Mouse (Mus musculus) small intestine, adult 2 months (tissue): ENCODE data around the gene Cyp2a22. TPM values are rescaled to one million over a fixed set of nuclear protein-coding genes. Genes with fewer than 3 reads are reported as not detected.
"Not testable (repeated sequence)": the region's sequence is repeated elsewhere in the genome, so short reads cannot be mapped to it uniquely, and the experiment has no call there.

Source experiments
- H3K27ac ChIP-seq: fragments of 200-500 bp; 2 replicates; pipeline ENCODE4 v1.5.1; 2012; ENCODE audit warnings: low read depth, low read length, control low read depth, inconsistent platforms; ENCODE audit not compliant: insufficient read depth
- H3K27me3 ChIP-seq: fragments of 200-500 bp; 2 replicates; pipeline ENCODE4 v1.6.1; 2012; ENCODE audit warnings: mild to moderate bottlenecking, moderate library complexity, low read length, inconsistent platforms; ENCODE audit not compliant: control insufficient read depth, insufficient read depth
- H3K36me3 ChIP-seq: fragments of 200-500 bp; 2 replicates; pipeline ENCODE4 v1.6.1; 2012; ENCODE audit warnings: mild to moderate bottlenecking, low read length, control low read depth, inconsistent platforms; ENCODE audit not compliant: control insufficient read depth, insufficient read depth
- H3K4me1 ChIP-seq: fragments of 200-500 bp; 2 replicates; pipeline ENCODE4 v1.6.1; 2012; ENCODE audit warnings: low read length, inconsistent platforms, mixed read lengths; ENCODE audit not compliant: control insufficient read depth, insufficient read depth, insufficient read length
- H3K4me3 ChIP-seq: fragments of 200-500 bp; 2 replicates; pipeline ENCODE4 v1.5.1; 2012; ENCODE audit warnings: low read depth, mild to moderate bottlenecking, control low read depth, inconsistent platforms, low read length, moderate library complexity
- CTCF ChIP-seq: fragments of 200-500 bp; IDR thresholded peaks from 2 replicates; pipeline ENCODE4 v1.5.1; 2012; ENCODE audit warnings: low read depth, mild to moderate bottlenecking, control low read depth, inconsistent platforms, low read length, moderate library complexity, mixed read lengths; ENCODE audit not compliant: insufficient replicate concordance, insufficient read length; ENCODE audit errors: extremely low read depth
- POLR2A ChIP-seq: fragments of 200-500 bp; IDR thresholded peaks from 2 replicates; pipeline ENCODE4 v1.6.1; 2012; ENCODE audit warnings: low read depth, mild to moderate bottlenecking, control low read depth, inconsistent platforms, low read length, moderate library complexity
- WGBS: fragments of 180-500 bp; shearing (Covaris S2); methylation state at CpG from one replicate; pipeline ENCODE4 v1.1.7; 2018; 5-methylcytosine and 5-hydroxymethylcytosine counted together
- polyA plus RNA-seq: library from polyadenylated mRNA; depleted of rRNA; stranded (reverse); fragments of >200 nt; gene quantifications from 2 replicates; pipeline ENCODE4 v1.2.3, GENCODE M21; 2012; rRNA removed

Cyp2a22 gene
- polyA plus RNA-seq: not detected in 2 replicates

DNA sequence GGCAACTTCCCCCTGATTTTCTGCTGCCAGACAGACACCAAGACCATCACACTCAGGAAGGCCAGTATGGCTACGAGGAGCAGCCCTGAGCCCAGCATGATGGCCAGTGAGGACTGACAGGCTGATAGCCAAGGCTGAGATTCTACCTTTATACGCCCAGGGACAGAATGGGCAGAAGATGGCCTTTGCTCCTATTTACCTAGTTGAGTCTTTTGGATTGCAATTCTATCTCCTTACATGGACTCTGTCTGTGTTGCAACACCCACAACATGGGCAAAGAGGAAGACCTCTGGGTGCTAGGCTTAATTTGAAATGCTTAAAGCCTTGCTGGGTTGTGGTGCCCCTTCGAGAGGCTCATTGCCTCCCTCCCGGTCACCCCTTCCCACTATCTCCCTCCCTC is at the start of gene Cyp2a22:
TSS of gene Cyp2a22 (minus strand) at position 123 of the 400 bp plus-strand sequence.
- TF ChIP-seq POLR2A: no peak
- TF ChIP-seq CTCF: no peak
- WGBS: 73% methylated on average over 4 of the region's 4 CpGs
- H3K4me3 ChIP-seq: no peak within 1 kb of the TSS
- H3K36me3 ChIP-seq: no peaks in the 10 kb centered on the region
- H3K4me1 ChIP-seq: no peaks in the 10 kb centered on the region
- H3K27me3 ChIP-seq: no peaks in the 10 kb centered on the region
- H3K27ac ChIP-seq: no peak within 1 kb of the TSS

DNA sequence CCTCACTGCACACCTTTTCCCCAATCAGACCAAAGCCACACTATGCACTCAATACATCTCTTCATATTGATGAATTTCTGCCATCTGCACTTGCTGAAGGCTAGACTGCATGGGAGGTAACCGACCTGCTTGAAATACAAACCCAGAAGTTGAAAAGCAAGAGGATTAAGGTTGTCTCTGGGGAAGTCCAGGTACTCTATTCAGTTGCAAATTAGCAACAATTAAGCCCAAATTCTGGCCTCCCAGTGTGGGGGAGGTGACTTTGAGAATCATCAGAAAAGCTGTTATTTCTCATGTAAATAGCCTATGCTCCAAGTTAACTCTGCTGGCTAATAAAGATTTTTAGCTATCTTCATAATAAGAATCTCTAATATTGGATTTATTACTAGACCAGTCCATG is 44.0 kb upstream of the Cyp2a22 start:
- 38% methylated on average over 1 of the region's 1 CpGs for WGBS
- not testable (repeated sequence) for H3K27ac ChIP-seq, H3K36me3 ChIP-seq, H3K4me3 ChIP-seq, H3K27me3 ChIP-seq, H3K4me1 ChIP-seq

DNA sequence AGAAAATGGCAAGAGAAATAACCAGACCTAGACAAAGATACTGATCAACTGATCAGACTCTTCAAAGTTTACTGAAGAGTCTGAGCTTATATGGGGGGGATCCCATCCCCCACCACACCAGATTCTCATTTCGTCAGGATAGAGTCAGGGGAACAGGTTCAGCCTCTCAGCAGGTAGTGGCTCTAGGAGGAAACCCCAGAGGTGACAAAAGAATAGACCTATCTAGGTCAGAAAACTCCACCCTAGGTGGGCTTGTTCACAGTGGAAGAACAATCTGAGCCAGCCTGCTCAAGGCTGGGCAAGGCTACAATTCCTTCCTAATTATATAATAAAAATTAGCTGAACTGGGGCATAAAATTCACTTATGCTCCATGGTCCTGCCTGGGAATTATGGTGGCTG is 43.4 kb upstream of the Cyp2a22 start:
- no peak overlapping the region for H3K27ac ChIP-seq
- H3K27me3 ChIP-seq: no peaks in the 10 kb centered on the region
- no peaks in the 10 kb centered on the region for H3K36me3 ChIP-seq
- 25% methylated on average over 1 of the region's 1 CpGs for WGBS
- TF ChIP-seq CTCF: no peak
- no peak for TF ChIP-seq POLR2A
- no peaks in the 10 kb centered on the region for H3K4me1 ChIP-seq
- H3K4me3 ChIP-seq: no peak overlapping the region

DNA sequence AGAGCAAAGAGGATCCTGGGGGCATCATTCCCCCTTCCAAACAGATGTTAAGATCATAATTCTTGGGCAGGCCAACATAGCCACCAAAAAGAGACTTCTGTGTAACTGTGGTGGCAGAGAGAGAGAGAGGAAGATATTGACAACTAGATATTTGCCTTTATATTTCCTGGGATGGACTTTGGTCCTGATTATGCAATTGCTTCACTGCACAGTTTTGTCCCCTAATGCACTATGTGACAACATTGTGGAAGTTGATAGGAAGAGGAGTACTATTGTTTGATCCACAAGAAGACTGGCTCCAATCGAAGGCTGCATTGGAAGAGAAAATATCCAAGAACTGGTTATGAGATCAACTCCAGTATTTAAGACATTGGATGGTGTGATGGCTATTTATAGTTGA is 42.8 kb upstream of the Cyp2a22 start:
- 68% methylated on average over 1 of the region's 1 CpGs for WGBS
- not testable (repeated sequence) for H3K27me3 ChIP-seq, H3K4me1 ChIP-seq, H3K36me3 ChIP-seq, H3K4me3 ChIP-seq, H3K27ac ChIP-seq

DNA sequence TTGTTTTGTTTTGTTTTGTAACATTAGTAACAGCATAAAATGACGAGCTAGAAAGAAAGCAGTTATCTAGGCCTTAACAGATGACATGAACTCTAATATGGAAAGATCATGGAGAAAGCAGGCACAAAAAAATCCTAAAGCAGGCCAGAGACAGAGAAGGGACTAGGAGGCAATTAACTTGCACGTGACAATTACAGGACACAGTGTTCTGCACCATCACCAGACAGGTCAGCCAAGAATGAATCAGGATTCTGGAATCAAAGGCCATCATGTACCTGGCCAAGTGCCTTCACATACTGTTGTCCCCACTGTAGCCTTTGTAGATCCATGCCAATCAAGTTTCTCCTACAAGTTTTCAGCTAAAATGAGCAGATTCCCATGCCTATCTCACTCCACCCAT is 42.3 kb upstream of the Cyp2a22 start:
- H3K36me3 ChIP-seq, H3K27ac ChIP-seq, H3K4me1 ChIP-seq, H3K4me3 ChIP-seq, H3K27me3 ChIP-seq: not testable (repeated sequence)
- 75% methylated on average over 2 of the region's 2 CpGs for WGBS

DNA sequence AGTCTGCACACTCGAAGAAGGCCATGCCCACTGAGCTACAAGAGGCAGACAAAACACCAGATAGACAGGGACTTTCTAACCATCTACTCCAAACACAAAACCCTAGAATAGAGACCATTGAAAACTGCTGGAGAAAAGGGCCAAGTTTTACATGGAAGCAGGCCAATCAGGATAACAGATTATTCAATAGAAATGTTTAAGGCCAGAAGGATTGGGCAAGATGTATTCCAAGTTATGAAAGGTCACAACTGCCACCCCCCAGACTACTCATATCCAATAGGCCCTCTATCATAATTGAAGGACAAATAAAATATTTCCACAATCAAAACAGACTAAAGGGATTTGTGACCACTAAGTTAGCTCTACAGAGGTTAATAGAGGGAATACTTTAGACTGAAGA is 23.2 kb upstream of the Cyp2a22 start:
- H3K27ac ChIP-seq, H3K36me3 ChIP-seq, H3K4me1 ChIP-seq, H3K27me3 ChIP-seq, H3K4me3 ChIP-seq: not testable (repeated sequence)
- 69% methylated on average over 1 of the region's 1 CpGs for WGBS

DNA sequence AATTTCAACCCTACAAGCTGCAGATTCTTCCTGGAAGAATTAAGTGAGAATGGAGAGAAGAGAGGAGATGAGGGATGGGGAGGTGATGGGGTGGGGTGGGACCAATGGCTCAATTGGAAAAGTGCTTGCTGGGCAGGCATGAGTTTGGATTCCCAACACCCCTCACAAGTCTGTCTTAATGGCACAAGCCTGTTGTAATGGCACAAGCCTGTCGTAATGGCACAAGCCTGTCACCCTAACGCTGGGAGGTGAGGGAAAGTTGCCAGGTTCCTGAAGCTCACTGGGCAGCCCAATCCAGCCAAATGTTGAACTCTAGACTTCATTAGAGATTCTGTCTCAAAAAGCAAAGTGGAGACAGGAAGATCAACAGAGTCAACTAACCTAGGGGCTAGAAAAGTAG is 14.1 kb upstream of the Cyp2a22 start:
- H3K36me3 ChIP-seq, H3K4me1 ChIP-seq, H3K27ac ChIP-seq, H3K4me3 ChIP-seq, H3K27me3 ChIP-seq: not testable (repeated sequence)
- 78% methylated on average over 2 of the region's 2 CpGs for WGBS

DNA sequence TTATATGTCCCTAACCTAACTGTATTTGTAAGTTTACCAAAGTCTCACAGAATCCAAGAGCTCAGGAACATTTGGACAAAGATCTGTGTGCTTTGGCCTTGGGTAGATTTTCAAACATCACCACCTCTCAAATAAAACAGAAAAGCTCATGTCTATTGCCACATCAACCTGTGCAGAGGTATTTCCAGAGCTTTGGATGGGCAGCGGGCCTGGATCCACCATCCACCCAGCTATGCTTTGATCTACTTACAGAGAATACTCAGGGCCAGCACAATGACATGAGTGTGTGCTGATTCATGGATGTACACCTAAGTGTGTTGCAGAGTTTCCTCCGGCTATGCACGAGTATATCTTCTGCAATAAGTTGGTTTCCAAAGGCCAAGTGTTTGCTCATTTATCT is 13.5 kb upstream of the Cyp2a22 start:
- H3K27ac ChIP-seq, H3K27me3 ChIP-seq, H3K36me3 ChIP-seq, H3K4me1 ChIP-seq, H3K4me3 ChIP-seq: not testable (repeated sequence)
- 84% methylated on average over 3 of the region's 3 CpGs for WGBS

DNA sequence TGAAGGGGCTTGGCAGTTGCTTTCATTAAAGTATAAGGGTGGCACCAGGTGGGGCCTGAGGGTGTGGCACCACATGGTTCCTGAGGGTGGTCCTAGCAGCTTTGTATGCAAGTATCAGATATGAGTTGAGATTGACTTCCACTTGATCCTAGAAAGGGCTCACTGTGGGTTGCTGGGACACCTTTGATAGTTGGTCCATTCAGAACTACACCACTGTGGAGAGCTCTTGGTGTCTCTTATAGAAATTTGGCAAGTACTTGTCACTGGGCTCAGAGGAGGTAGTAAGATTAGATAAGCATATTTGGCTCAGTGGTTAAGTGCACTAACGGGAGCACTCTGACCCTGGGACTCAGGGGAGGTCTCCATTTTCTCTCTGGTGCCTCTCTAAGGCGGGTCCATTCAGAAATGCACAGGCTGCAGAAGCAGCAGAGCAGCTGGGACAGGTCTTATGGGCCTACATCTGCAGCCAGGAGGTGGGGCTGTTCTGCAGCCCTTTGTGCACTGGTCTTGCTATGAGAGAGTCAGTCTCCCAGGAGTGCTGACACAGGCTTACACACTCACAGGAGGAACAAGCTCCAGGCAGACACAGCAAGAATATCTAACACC is 2.2 kb upstream of the Cyp2a22 start:
- not testable (repeated sequence) for H3K4me3 ChIP-seq, H3K4me1 ChIP-seq, H3K36me3 ChIP-seq, H3K27me3 ChIP-seq, H3K27ac ChIP-seq
- WGBS: 32% methylated on average over 2 of the region's 2 CpGs

DNA sequence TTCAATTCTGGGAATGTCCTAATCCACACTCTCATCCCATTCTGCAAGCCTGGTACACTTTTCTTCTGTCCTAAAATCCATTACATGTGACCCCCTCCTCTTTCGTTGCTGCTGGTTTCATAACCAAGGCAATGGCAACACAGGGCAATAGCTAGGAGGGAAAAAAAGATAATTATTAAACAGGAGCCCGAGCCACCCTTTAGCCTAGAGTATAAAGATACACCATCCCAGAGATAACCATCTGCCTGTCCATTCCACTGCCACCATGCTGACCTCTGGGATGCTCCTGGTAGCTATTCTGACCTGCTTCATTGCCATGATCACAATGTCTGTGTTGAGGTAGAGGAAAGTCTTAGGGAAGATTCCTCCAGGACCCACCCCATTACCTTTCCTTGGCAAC is 22.1 kb downstream of the Cyp2a22 start:
- H3K4me1 ChIP-seq, H3K27ac ChIP-seq, H3K27me3 ChIP-seq, H3K36me3 ChIP-seq, H3K4me3 ChIP-seq: not testable (repeated sequence)
- 51% methylated on average over 2 of the region's 2 CpGs for WGBS
